Mouse (Mus musculus): Measurements from ENCODE around the gene Ugt1a5.

GRCm38 (mm10) chr1:88240072-88240471, 74.3 kb downstream of the Ugt1a5 start:
- TF ChIP-seq CTCF (IDR thresholded peaks at IDR 0.05; ENCODE audit: low read depth) (no peak), EP300 (IDR thresholded peaks at IDR 0.05; ENCODE audit: low read depth) (no peak)

All from liver, embryonic 14.5 days (tissue).